Mouse (Mus musculus): Measurements from ENCODE around the gene Vsig10l.

DNA sequence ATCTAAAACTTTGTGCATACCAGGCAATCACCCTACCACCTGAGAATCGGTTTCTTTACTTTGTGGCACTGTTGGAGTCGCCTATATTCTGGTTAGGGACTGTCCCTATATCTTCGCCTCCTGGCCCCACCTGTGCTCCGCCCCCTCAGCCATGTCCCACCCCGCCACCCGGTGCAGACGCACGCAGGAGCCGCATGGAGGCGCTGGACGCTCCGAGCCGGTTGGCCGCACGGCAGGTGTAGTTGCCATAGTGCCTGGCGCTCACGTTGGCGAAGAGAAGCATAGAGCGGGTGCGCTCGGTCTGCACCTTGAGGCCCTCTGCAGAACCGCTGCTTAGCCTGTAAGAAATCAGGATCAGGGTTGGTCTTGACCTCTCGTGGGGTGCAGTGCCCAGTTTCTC lies 12.8 kb downstream of the Vsig10l start:
- TF ChIP-seq POLR2A (IDR thresholded peaks at IDR 0.05; ENCODE audit: borderline replicate concordance, extremely low read depth, insufficient read depth, insufficient read length, poor library complexity, severe bottlenecking) (no peak), CTCF (IDR thresholded peaks at IDR 0.05; ENCODE audit: borderline replicate concordance, extremely low read depth, insufficient read depth, insufficient read length) (no peak)
